In genomic region chr9:67813171-67813570, GRCm38 (mm10) we compare ENCODE assay signal across 17 mouse cellular contexts. TPM values are rescaled to one million over a fixed set of nuclear protein-coding genes. Genes with fewer than 3 reads are reported as not detected.
DNase-seq lines count a peak whose midpoint lies in the region; ATAC-seq and TF ChIP-seq lines count a peak whose summit lies in the region.
"Had no signal": no experiment of that assay in that cellular context is flagged by ENCODE, and none has a peak within 500 bp of the region (broad histone marks: within the 10 kb centered on the region; RNA-seq: fewer than 3 reads in every experiment).

No protein-coding gene starts in this region.

- peak overlapping the region; percentile 70 for H3K27ac ChIP-seq in kidney, embryonic 15.5 days
- H3K27ac ChIP-seq in limb, embryonic 11.5 days (replicated peaks; ENCODE audit: low read depth, low read length): peak overlapping the region; percentile 72; the same call in 1 of the 2 replicates
- no peak overlapping the region for H3K27ac ChIP-seq in layer of hippocampus, adult 2 months
- no peak overlapping the region for H3K27ac ChIP-seq in forebrain, embryonic 12.5 days
- H3K27ac ChIP-seq: left cerebral cortex, adult 2 months; liver, embryonic 13.5 days; neural tube, embryonic 12.5 days had no signal

- H3K36me3 ChIP-seq in kidney, embryonic 15.5 days: no peaks in the 10 kb centered on the region
- H3K36me3 ChIP-seq in limb, embryonic 11.5 days (ENCODE audit: control insufficient read depth, insufficient read depth, low read length): no peaks in the 10 kb centered on the region
- no peaks in the 10 kb centered on the region for H3K36me3 ChIP-seq in forebrain, embryonic 12.5 days (replicated peaks)
- H3K36me3 ChIP-seq: forebrain, embryonic 10.5 days; liver, embryonic 13.5 days; neural tube, embryonic 12.5 days had no signal

- no peaks in the 10 kb centered on the region for H3K9me3 ChIP-seq in kidney, embryonic 15.5 days (replicated peaks)
- H3K9me3 ChIP-seq in limb, embryonic 11.5 days (ENCODE audit: control insufficient read depth, low read length): no peaks in the 10 kb centered on the region
- no peaks in the 10 kb centered on the region for H3K9me3 ChIP-seq in forebrain, embryonic 12.5 days
- H3K9me3 ChIP-seq: forebrain, embryonic 10.5 days; liver, embryonic 13.5 days; neural tube, embryonic 12.5 days had no signal

- H3K4me1 ChIP-seq in kidney, embryonic 15.5 days: peaks cover 25% of the 10 kb centered on the region
- H3K4me1 ChIP-seq in limb, embryonic 11.5 days (ENCODE audit: control insufficient read depth, insufficient read depth, low read length): peaks cover 13% of the 10 kb centered on the region
- peaks cover 9% of the 10 kb centered on the region; the same call in 1 of the 2 replicates for H3K4me1 ChIP-seq in forebrain, embryonic 12.5 days
- H3K4me1 ChIP-seq: liver, embryonic 13.5 days; neural tube, embryonic 12.5 days had no signal

- H3K27me3 ChIP-seq in kidney, embryonic 15.5 days: no peaks in the 10 kb centered on the region
- no peaks in the 10 kb centered on the region for H3K27me3 ChIP-seq in limb, embryonic 11.5 days (ENCODE audit: control insufficient read depth, insufficient read depth, low read length)
- no peaks in the 10 kb centered on the region for H3K27me3 ChIP-seq in forebrain, embryonic 12.5 days
- H3K27me3 ChIP-seq: liver, embryonic 13.5 days; neural tube, embryonic 12.5 days had no signal

- no peak overlapping the region for H3K4me3 ChIP-seq in kidney, embryonic 15.5 days (replicated peaks)
- no peak overlapping the region for H3K4me3 ChIP-seq in limb, embryonic 11.5 days (ENCODE audit: low read depth, low read length)
- H3K4me3 ChIP-seq in layer of hippocampus, adult 2 months: no peak overlapping the region
- no peak overlapping the region for H3K4me3 ChIP-seq in forebrain, embryonic 12.5 days (replicated peaks)
- H3K4me3 ChIP-seq: left cerebral cortex, adult 2 months; liver, embryonic 13.5 days; neural tube, embryonic 12.5 days had no signal

- DNase-seq in kidney, adult 11 months: no peak
- DNase-seq in adipocyte (ENCODE audit: low spot score): peak; percentile 43
- DNase-seq in forelimb bud, embryonic 11.5 days (ENCODE audit: low read depth, low spot score): peak; percentile 24
- peak; percentile 33 for DNase-seq in limb, embryonic 11.5 days (ENCODE audit: low spot score)
- no peak for DNase-seq in layer of hippocampus, adult 2 months (ENCODE audit: low spot score in 2 of 2)
- no peak for DNase-seq in retina, embryonic 14.5 days (ENCODE audit: low spot score)
- DNase-seq: liver, embryonic 13.5 days; midbrain, embryonic 14.5 days; right cerebral cortex, adult 18-20 months had no signal

- no peak overlapping the region for H3K9ac ChIP-seq in kidney, embryonic 15.5 days
- H3K9ac ChIP-seq in limb, embryonic 11.5 days (ENCODE audit: low read length): no peak overlapping the region
- H3K9ac ChIP-seq in forebrain, embryonic 12.5 days: no peak overlapping the region
- H3K9ac ChIP-seq: liver, embryonic 13.5 days; neural tube, embryonic 12.5 days had no signal

- ATAC-seq in kidney, embryonic 15.5 days (replicated peaks; ENCODE audit: low FRiP score): no peak
- ATAC-seq in limb, embryonic 11.5 days (ENCODE audit: insufficient number of reproducible peaks, low FRiP score, low TSS enrichment, low read depth): no peak
- no peak for ATAC-seq in forebrain, embryonic 12.5 days (ENCODE audit: low FRiP score)
- ATAC-seq: hindbrain, embryonic 16.5 days had no signal

- 46% methylated on average over 4 of the region's 4 CpGs for WGBS in kidney, embryonic 15.5 days
- 60% methylated on average over 4 of the region's 4 CpGs for WGBS in limb, embryonic 11.5 days
- WGBS in forebrain, embryonic 12.5 days: 78% methylated on average over 4 of the region's 4 CpGs

- peak overlapping the region; percentile 43; the same call in 1 of the 2 replicates for H3K4me2 ChIP-seq in kidney, embryonic 15.5 days
- H3K4me2 ChIP-seq in limb, embryonic 11.5 days (ENCODE audit: low read depth, severe bottlenecking): no peak overlapping the region
- no peak overlapping the region for H3K4me2 ChIP-seq in forebrain, embryonic 12.5 days
- H3K4me2 ChIP-seq: liver, embryonic 13.5 days; neural tube, embryonic 12.5 days had no signal

- TF ChIP-seq CTCF in layer of hippocampus, adult 2 months (conservative IDR thresholded peaks at IDR 0.05): no peak

RNA-seq across cellular contexts. Expression of gene C2cd4a, which starts 19.0 kb away (rescaled TPM):
- polyA plus RNA-seq in kidney, embryonic 15.5 days (2015; fragmentation: Nextera tagmentation; extraction: Ambion mirVana): 1.1 and 1.6 TPM in 2 replicates
- 0.11 and 0.23 TPM in 2 replicates for polyA plus RNA-seq in limb, embryonic 11.5 days (2014; fragmentation: Nextera tagmentation; extraction: Ambion mirVana)
- total RNA-seq in layer of hippocampus, adult 2 months (2021): 1 to 10 TPM; 3.1 to 3.8 TPM
- polyA plus RNA-seq in forebrain, embryonic 12.5 days (2016; fragmentation: Nextera tagmentation; extraction: Ambion mirVana): not detected in 2 replicates
- polyA plus RNA-seq: CD4-positive, CD25-positive, alpha-beta regulatory T cell, adult 4 months; forebrain, embryonic 10.5 days; gonadal fat pad, adult 2 months had no signal

RNA-seq across cellular contexts. Expression of gene Vps13c, which starts 27.0 kb away (rescaled TPM):
- polyA plus RNA-seq in kidney, embryonic 15.5 days (2015; fragmentation: Nextera tagmentation; extraction: Ambion mirVana): 4.1 and 4.3 TPM in 2 replicates
- 3.1 and 4.6 TPM in 2 replicates for polyA plus RNA-seq in limb, embryonic 11.5 days (2014; fragmentation: Nextera tagmentation; extraction: Ambion mirVana)
- 100 to 1,000 TPM; 113 to 121 TPM for total RNA-seq in layer of hippocampus, adult 2 months (2021)
- 7.4 and 8.8 TPM in 2 replicates for polyA plus RNA-seq in forebrain, embryonic 12.5 days (2016; fragmentation: Nextera tagmentation; extraction: Ambion mirVana)

RNA-seq across cellular contexts. Expression of gene C2cd4b, which starts 53.9 kb away (rescaled TPM):
- 0.19 and 1.1 TPM in 2 replicates for polyA plus RNA-seq in kidney, embryonic 15.5 days (2015; fragmentation: Nextera tagmentation; extraction: Ambion mirVana)
- polyA plus RNA-seq in limb, embryonic 11.5 days (2014; fragmentation: Nextera tagmentation; extraction: Ambion mirVana): 0.23 TPM in 1 of 2 replicates, not detected in the other
- total RNA-seq in layer of hippocampus, adult 2 months (2021): 1 to 10 TPM; 7.7 to 8.3 TPM
- 0.22 and 0.35 TPM in 2 replicates for polyA plus RNA-seq in forebrain, embryonic 12.5 days (2016; fragmentation: Nextera tagmentation; extraction: Ambion mirVana)
- polyA plus RNA-seq: CD4-positive, CD25-positive, alpha-beta regulatory T cell, adult 4 months; forebrain, embryonic 10.5 days; liver, embryonic 13.5 days had no signal

Comparison
In these comparisons a context has a peak if more than half of its experiments do, and no peak if none do; other contexts are left out.
1. H3K27ac ChIP-seq: peak in kidney, embryonic 15.5 days (single experiment) and limb, embryonic 11.5 days (single experiment); none in layer of hippocampus, adult 2 months (single experiment) and forebrain, embryonic 12.5 days (single experiment).
2. DNase-seq: peak in adipocyte (single experiment), forelimb bud, embryonic 11.5 days (single experiment) and limb, embryonic 11.5 days (single experiment); none in kidney, adult 11 months (single experiment), layer of hippocampus, adult 2 months (0 of 2) and retina, embryonic 14.5 days (single experiment).